Mouse (Mus musculus): Measurements from ENCODE around the gene D630036H23Rik. TPM values are rescaled to one million over a fixed set of nuclear protein-coding genes. Genes with fewer than 3 reads are reported as not detected.
A peak's percentile ranks its signal among the peaks of the same experiment; 100 is the strongest.

Gene D630036H23Rik
- polyA plus RNA-seq, 1 experiment from 2014 or later, result 2.3 TPM

GRCm38 (mm10) chr12:36360064-36360463 is 21.9 kb downstream of the D630036H23Rik start:
- ATAC-seq (ENCODE audit: insufficient read depth) (no peak), DNase-seq (no peak)
- no peaks in the 10 kb centered on the region for H3K4me1 ChIP-seq (ENCODE audit: insufficient read depth)
- no peaks in the 10 kb centered on the region for H3K27me3 ChIP-seq (ENCODE audit: insufficient read depth, low read length)
- no peaks in the 10 kb centered on the region for H3K36me3 ChIP-seq (ENCODE audit: insufficient read depth)
- no peaks in the 10 kb centered on the region for H3K9me3 ChIP-seq (ENCODE audit: low read depth, low read length)
- no peak overlapping the region for H3K27ac ChIP-seq (ENCODE audit: low read depth)
- TF ChIP-seq CTCF (IDR thresholded peaks at IDR 0.05; ENCODE audit: low read depth), result no peak
- H3K4me3 ChIP-seq (ENCODE audit: low read depth, low read length), result no peak overlapping the region
- 88% methylated on average over 3 of the region's 3 CpGs for WGBS
- H3K4me2 ChIP-seq, result no peak overlapping the region
- no peak overlapping the region for H3K9ac ChIP-seq

- 60% methylated on average over 4 of the region's 4 CpGs for WGBS
- no peak for TF ChIP-seq CTCF (IDR thresholded peaks at IDR 0.05; ENCODE audit: low read depth)
- ATAC-seq (ENCODE audit: insufficient read depth), result peak; percentile 38; the same call in 1 of the 2 replicates
These were observed 37.9 kb downstream of the D630036H23Rik start for GRCm38 (mm10) chr12:36344131-36344530.

GRCm38 (mm10) chr12:36333837-36334281 is 48.1 kb downstream of the D630036H23Rik start:
- no peak overlapping the region for H3K27ac ChIP-seq (ENCODE audit: low read depth)
- ATAC-seq (ENCODE audit: insufficient read depth) (peak; percentile 85), DNase-seq (peak; percentile 70)
- no peak overlapping the region for H3K4me3 ChIP-seq (ENCODE audit: low read depth, low read length)
- 33% methylated on average over 9 of the region's 9 CpGs for WGBS
- no peaks in the 10 kb centered on the region for H3K27me3 ChIP-seq (ENCODE audit: insufficient read depth, low read length)
- H3K4me1 ChIP-seq (ENCODE audit: insufficient read depth), result no peaks in the 10 kb centered on the region
- no peak overlapping the region for H3K9ac ChIP-seq
- TF ChIP-seq CTCF (IDR thresholded peaks at IDR 0.05; ENCODE audit: low read depth), result no peak
- no peaks in the 10 kb centered on the region for H3K9me3 ChIP-seq (ENCODE audit: low read depth, low read length)
- no peaks in the 10 kb centered on the region for H3K36me3 ChIP-seq (ENCODE audit: insufficient read depth)
- 0 out of 2 replicates have a peak overlapping the region, but pooled peaks have one; percentile 2 for H3K4me2 ChIP-seq

More at GRCm38 (mm10) chr12:36344131-36344530, 37.9 kb downstream of the D630036H23Rik start:
- H3K4me3 ChIP-seq (ENCODE audit: low read depth, low read length), result no peak overlapping the region
- H3K9me3 ChIP-seq (ENCODE audit: low read depth, low read length), result no peaks in the 10 kb centered on the region
- no peak overlapping the region for H3K4me2 ChIP-seq
- H3K36me3 ChIP-seq (ENCODE audit: insufficient read depth), result no peaks in the 10 kb centered on the region
- no peaks in the 10 kb centered on the region for H3K4me1 ChIP-seq (ENCODE audit: insufficient read depth)
- H3K9ac ChIP-seq, result no peak overlapping the region
- no peak overlapping the region for H3K27ac ChIP-seq (ENCODE audit: low read depth)
- no peaks in the 10 kb centered on the region for H3K27me3 ChIP-seq (ENCODE audit: insufficient read depth, low read length)
- peak; percentile 19 for DNase-seq

GRCm38 (mm10) chr12:36332676-36333075 is 49.3 kb downstream of the D630036H23Rik start:
- Histone ChIP-seq H3K9me3 (ENCODE audit: low read depth, low read length) (no peaks in the 10 kb centered on the region), H3K27ac (ENCODE audit: low read depth) (no peak overlapping the region), H3K27me3 (ENCODE audit: insufficient read depth, low read length) (no peaks in the 10 kb centered on the region), H3K4me3 (ENCODE audit: low read depth, low read length) (no peak overlapping the region), H3K36me3 (ENCODE audit: insufficient read depth) (no peaks in the 10 kb centered on the region), H3K4me2 (no peak overlapping the region), H3K9ac (no peak overlapping the region), H3K4me1 (ENCODE audit: insufficient read depth) (no peaks in the 10 kb centered on the region)
- no peak for DNase-seq
- ATAC-seq (ENCODE audit: insufficient read depth), result no peak
- WGBS, result 88% methylated on average over 1 of the region's 1 CpGs
- TF ChIP-seq CTCF (IDR thresholded peaks at IDR 0.05; ENCODE audit: low read depth), result no peak

Other genes starting within 250 kb of the D630036H23Rik start
- gene Ankmy2, start 225.1 kb downstream of the D630036H23Rik start, polyA plus RNA-seq (2014; fragmentation: Nextera tagmentation; extraction: Ambion mirVana), result 39.8 and 42.6 TPM in 2 replicates
- gene Bzw2, start 224.1 kb downstream of the D630036H23Rik start, polyA plus RNA-seq (2014; fragmentation: Nextera tagmentation; extraction: Ambion mirVana), result 228 and 236 TPM in 2 replicates
- not detected in 2 replicates for gene Lrrc72, start 128.8 kb downstream of the D630036H23Rik start, polyA plus RNA-seq (2014; fragmentation: Nextera tagmentation; extraction: Ambion mirVana)
- 0.68 and 1.3 TPM in 2 replicates for gene Sostdc1, start 68.0 kb downstream of the D630036H23Rik start, polyA plus RNA-seq (2014; fragmentation: Nextera tagmentation; extraction: Ambion mirVana)
- 17.1 and 18.1 TPM in 2 replicates for gene Ispd, start 731 bp downstream of the D630036H23Rik start, polyA plus RNA-seq (2014; fragmentation: Nextera tagmentation; extraction: Ambion mirVana)

Data from lung, embryonic 14.5 days (tissue).